Mouse (Mus musculus): Measurements from ENCODE around the gene Ssbp2. TPM values are rescaled to one million over a fixed set of nuclear protein-coding genes. Genes with fewer than 3 reads are reported as not detected.

Gene Ssbp2
- polyA plus RNA-seq, 1 experiment from 2014 or later: 191 TPM

DNA sequence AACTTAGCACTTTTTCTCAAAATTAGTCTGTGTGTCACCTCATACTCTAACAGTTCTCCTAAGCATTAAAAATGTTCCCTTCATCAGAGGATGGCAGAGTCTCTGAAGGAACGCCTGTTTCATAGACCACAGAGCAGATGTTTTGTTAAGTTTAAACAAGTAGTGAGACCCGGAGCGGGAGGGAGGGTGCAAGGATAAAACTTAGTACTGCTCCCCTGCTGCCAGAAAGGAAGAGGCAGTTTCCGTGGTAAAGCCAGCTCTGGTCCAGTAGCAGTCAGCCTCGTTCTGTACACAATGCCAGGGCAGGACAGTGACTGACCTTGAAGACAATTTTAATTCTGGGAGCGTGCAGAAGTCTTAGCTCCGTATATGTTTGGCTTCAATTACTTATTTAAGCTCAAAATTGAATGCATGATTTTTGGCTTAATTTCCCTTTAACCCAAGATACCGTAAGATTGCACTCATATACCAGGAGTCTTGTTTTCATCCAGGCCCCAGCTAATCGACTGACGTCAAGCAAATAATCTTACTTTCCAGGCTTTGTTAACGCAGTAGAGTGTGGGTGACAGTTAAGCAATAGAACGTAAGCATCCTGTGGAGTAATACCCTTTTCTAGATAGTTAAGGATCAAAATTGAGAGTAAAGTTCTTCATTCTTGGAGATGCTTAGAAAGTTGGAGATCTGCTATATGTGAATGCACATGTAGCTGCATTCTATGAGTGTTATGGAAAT, 42.7 kb downstream of the Ssbp2 start:
- Histone ChIP-seq H3K27me3 (no peaks in the 10 kb centered on the region), H3K27ac (no peak overlapping the region), H3K4me1 (peaks cover 4% of the 10 kb centered on the region; the same call in 1 of the 2 replicates), H3K9ac (no peak overlapping the region), H3K4me2 (no peak overlapping the region), H3K36me3 (replicated peaks) (peaks cover 7% of the 10 kb centered on the region), H3K4me3 (replicated peaks) (no peak overlapping the region), H3K9me3 (0 out of 2 replicates have a peak, but pooled peaks cover 5% of the 10 kb centered on the region)
- WGBS: 82% methylated on average over 12 of the region's 12 CpGs
- no peak for ATAC-seq (ENCODE audit: low FRiP score)

DNA sequence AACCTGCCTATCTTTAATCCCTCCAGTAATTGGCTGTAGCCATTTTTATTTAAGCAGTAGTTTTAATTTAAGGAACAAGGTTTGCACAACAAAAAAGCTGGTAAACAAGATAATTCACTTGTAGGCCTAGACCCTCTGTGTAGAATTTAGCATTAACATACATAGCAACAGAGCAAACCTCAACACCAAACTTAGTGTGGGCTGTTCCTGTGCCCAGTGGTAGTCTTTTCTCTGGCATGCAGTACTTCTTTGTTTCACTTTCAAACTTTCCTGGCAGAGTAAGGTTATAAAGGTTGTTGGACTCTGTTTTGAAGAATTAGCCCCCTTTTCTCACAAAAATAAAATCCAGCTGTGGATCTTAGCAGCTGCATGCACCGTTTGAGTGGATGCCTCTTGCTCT, 48.9 kb downstream of the Ssbp2 start:
- H3K4me3 ChIP-seq (replicated peaks): no peak overlapping the region
- no peaks in the 10 kb centered on the region for H3K27me3 ChIP-seq
- no peak overlapping the region for H3K4me2 ChIP-seq
- H3K27ac ChIP-seq: no peak overlapping the region
- no peak overlapping the region for H3K9ac ChIP-seq
- WGBS: 89% methylated on average over 1 of the region's 1 CpGs
- ATAC-seq (ENCODE audit: low FRiP score): no peak
- no peaks in the 10 kb centered on the region for H3K9me3 ChIP-seq
- H3K4me1 ChIP-seq: no peaks in the 10 kb centered on the region
- H3K36me3 ChIP-seq (replicated peaks): no peaks in the 10 kb centered on the region

DNA sequence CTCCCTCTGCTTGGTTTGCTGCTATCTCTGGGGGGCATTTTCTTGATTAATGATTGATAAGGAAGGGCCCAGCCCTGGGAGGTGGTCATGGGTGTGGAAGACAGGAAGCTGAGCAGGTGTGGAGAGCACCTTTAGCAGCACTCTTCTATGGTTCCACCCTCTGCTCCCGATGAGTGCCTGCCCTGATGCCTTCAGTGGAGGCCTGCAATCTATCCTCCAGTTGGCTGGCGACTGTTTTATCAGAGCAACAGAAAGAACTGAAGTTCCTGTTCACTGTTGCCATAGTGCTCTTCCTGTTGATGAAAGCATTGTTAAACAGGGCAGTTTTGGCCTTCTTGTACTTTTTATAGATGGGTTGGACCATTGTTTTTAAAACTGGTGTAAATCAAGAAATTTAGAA, 49.4 kb downstream of the Ssbp2 start:
- WGBS: 98% methylated on average over 2 of the region's 2 CpGs

DNA sequence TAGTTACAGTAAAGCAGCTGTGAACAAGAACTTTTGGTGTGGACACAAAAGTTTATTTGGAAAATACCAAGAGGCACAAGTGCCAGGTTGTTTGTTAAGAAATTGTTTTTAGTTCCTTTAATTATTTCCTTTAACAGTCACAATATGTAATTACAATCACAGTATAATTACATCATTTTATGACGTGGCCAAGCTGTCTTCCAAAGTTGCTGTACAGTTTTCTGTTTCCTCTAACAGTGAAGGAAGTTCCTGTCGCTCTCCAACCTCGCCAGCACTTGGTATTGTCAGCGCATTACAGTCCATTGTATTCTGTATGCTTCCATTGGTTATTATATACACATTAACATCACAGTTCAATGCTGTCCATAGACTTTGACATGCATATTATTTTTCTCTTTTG, 54.9 kb downstream of the Ssbp2 start:
- no peaks in the 10 kb centered on the region for H3K36me3 ChIP-seq (replicated peaks)
- no peak overlapping the region for H3K9ac ChIP-seq
- no peak overlapping the region for H3K4me3 ChIP-seq (replicated peaks)
- H3K9me3 ChIP-seq: no peaks in the 10 kb centered on the region
- H3K4me2 ChIP-seq: no peak overlapping the region
- no peak for ATAC-seq (ENCODE audit: low FRiP score)
- no peaks in the 10 kb centered on the region for H3K27me3 ChIP-seq
- WGBS: 91% methylated on average over 4 of the region's 4 CpGs
- peaks cover 5% of the 10 kb centered on the region; the same call in 1 of the 2 replicates for H3K4me1 ChIP-seq
- H3K27ac ChIP-seq: no peak overlapping the region

More for the DNA sequence above, 49.4 kb downstream of the Ssbp2 start:
- H3K27ac ChIP-seq: no peak overlapping the region
- ATAC-seq (ENCODE audit: low FRiP score): no peak
- no peak overlapping the region for H3K4me3 ChIP-seq (replicated peaks)
- H3K9ac ChIP-seq: no peak overlapping the region
- no peaks in the 10 kb centered on the region for H3K9me3 ChIP-seq
- H3K4me2 ChIP-seq: no peak overlapping the region
- no peaks in the 10 kb centered on the region for H3K4me1 ChIP-seq
- no peaks in the 10 kb centered on the region for H3K36me3 ChIP-seq (replicated peaks)
- H3K27me3 ChIP-seq: no peaks in the 10 kb centered on the region

DNA sequence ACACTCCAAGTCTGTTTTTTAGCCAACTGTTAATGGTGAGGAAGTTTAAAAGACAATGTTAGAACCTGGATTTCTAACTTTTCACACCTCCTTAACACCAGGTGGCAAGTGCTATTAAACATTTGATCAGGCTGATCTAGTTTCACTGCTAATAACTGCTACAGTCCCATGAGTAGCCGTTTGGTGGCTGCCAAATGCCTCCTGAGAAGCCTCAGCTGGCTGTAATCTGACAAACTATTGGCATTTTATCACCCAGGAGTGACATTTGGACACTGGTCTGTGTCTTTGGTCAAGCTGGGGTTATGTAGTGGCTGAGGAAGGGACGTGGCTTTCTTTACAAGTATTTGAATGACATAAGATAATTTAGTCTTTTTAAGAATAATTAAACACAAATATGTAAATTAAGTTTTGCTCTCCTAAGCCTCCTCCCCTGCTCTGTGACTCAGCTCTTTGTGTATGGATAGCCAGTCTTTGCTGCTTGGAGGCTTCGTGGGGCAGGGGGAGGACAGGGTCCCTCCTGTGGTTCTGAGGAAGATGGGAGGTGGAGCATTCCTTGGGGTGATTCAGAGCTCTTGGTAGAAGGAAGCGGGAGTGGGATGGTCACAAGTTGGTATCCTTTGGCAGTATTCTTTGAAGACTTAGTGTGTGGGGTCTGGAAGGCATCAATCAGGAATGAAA, 60.1 kb downstream of the Ssbp2 start:
- ATAC-seq (ENCODE audit: low FRiP score): no peak
- no peaks in the 10 kb centered on the region for H3K36me3 ChIP-seq (replicated peaks)
- 34% methylated on average over 4 of the region's 4 CpGs for WGBS

DNA sequence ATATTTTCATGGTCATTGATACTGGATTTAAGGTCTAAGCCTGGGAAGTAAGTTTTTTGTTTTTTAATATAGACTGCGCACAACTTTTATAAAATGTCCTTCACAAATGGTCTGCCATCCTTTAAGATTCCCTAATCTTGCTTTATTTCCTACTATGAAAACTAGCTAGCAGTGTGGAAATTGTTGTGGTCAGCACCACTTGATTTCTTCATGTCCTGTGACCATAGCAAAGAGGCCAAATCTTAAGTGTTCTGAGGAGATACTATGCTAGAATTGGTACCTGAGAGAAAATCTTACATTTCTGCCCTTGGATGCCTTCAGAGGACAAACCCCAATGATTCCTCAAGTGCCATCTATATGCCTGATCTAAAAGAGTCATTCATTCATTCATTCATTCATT, 60.9 kb downstream of the Ssbp2 start:
- Histone ChIP-seq H3K4me3 (replicated peaks) (no peak overlapping the region), H3K4me1 (peaks cover 18% of the 10 kb centered on the region), H3K27me3 (no peaks in the 10 kb centered on the region), H3K9ac (no peak overlapping the region), H3K36me3 (replicated peaks) (no peaks in the 10 kb centered on the region), H3K9me3 (no peaks in the 10 kb centered on the region), H3K27ac (no peak overlapping the region), H3K4me2 (no peak overlapping the region)
- 98% methylated on average over 1 of the region's 1 CpGs for WGBS
- no peak for ATAC-seq (ENCODE audit: low FRiP score)

More for the DNA sequence above, 60.1 kb downstream of the Ssbp2 start:
- H3K9me3 ChIP-seq: no peaks in the 10 kb centered on the region
- H3K9ac ChIP-seq: no peak overlapping the region
- H3K27ac ChIP-seq: no peak overlapping the region
- H3K4me2 ChIP-seq: no peak overlapping the region
- no peaks in the 10 kb centered on the region for H3K27me3 ChIP-seq
- H3K4me3 ChIP-seq (replicated peaks): no peak overlapping the region
- peaks cover 18% of the 10 kb centered on the region for H3K4me1 ChIP-seq

DNA sequence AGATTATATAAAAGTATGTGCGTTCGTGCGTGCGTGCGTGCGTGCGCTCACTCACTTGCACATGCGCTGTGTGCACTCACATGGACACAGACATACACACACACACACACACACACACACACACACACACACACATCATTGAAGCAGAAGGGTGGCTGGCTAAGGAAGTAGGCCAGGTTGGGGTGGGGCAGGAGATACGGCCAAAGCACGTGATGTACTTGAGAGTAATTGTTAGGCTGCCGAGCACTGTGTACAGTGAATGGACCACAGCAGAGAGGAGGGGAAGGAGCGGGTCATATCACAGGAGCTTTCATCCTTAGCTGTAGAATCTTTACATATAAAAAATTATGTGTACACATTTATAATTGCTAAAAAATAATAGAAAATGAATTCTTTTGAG, 66.0 kb downstream of the Ssbp2 start:
- no peak for ATAC-seq (ENCODE audit: low FRiP score)
- Histone ChIP-seq H3K4me1 (0 out of 2 replicates have a peak, but pooled peaks cover 6% of the 10 kb centered on the region), H3K9me3 (no peaks in the 10 kb centered on the region), H3K27me3 (no peaks in the 10 kb centered on the region), H3K4me3 (replicated peaks) (no peak overlapping the region), H3K27ac (no peak overlapping the region), H3K4me2 (no peak overlapping the region), H3K9ac (no peak overlapping the region), H3K36me3 (replicated peaks) (no peaks in the 10 kb centered on the region; the same call in none of the 2 replicates)
- WGBS: 92% methylated on average over 12 of the region's 12 CpGs

DNA sequence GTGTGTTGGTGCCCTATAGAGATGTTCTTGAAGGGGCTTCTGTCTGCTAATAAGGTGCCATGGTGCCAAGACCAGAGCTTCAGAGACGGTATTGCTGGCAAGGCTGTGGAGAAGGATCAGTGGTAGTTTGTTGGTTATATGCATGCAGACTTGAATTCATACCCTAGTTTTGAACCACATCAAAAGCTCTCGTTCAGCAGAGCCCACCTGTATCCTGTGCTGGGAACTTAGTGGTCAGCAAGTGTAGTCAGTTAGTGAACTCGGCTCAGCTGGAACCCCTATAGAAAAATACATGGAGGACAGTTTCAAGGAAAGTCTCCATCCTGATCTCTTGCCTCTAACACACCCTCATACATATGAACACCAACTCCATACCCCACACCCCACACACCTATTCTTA, 69.7 kb downstream of the Ssbp2 start:
- WGBS: 88% methylated on average over 3 of the region's 3 CpGs
- H3K27me3 ChIP-seq: no peaks in the 10 kb centered on the region
- no peak for ATAC-seq (ENCODE audit: low FRiP score)
- H3K9ac ChIP-seq: no peak overlapping the region
- H3K27ac ChIP-seq: no peak overlapping the region
- no peak overlapping the region for H3K4me3 ChIP-seq (replicated peaks)
- H3K9me3 ChIP-seq: no peaks in the 10 kb centered on the region; the same call in 1 of the 2 replicates
- H3K4me1 ChIP-seq: no peaks in the 10 kb centered on the region
- no peak overlapping the region for H3K4me2 ChIP-seq
- peaks cover 18% of the 10 kb centered on the region for H3K36me3 ChIP-seq (replicated peaks)

DNA sequence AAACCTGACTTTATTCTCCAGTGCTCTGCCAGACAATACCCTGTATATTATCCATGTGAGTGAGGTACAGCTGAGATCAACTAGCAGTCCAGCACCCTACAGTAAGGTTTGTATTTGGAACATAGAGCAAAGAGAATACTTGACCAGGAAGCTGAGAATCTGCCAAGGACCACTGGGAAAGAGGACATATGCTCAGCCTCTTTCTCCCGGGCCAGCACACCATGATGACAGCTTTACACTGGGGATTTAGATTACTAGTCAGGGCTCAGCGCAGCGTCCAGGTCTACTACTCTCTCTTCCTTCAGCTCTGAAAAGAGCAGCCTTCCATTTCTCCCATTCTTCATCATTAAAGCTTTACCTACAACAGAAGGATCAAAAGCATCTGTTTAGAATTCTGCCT, 76.6 kb downstream of the Ssbp2 start:
- Histone ChIP-seq H3K27ac (no peak overlapping the region), H3K9ac (no peak overlapping the region), H3K4me3 (replicated peaks) (no peak overlapping the region), H3K4me1 (no peaks in the 10 kb centered on the region), H3K27me3 (no peaks in the 10 kb centered on the region), H3K9me3 (no peaks in the 10 kb centered on the region; the same call in 1 of the 2 replicates), H3K4me2 (no peak overlapping the region), H3K36me3 (replicated peaks) (peaks cover 37% of the 10 kb centered on the region)
- ATAC-seq (ENCODE audit: low FRiP score): no peak
- 92% methylated on average over 3 of the region's 3 CpGs for WGBS

DNA sequence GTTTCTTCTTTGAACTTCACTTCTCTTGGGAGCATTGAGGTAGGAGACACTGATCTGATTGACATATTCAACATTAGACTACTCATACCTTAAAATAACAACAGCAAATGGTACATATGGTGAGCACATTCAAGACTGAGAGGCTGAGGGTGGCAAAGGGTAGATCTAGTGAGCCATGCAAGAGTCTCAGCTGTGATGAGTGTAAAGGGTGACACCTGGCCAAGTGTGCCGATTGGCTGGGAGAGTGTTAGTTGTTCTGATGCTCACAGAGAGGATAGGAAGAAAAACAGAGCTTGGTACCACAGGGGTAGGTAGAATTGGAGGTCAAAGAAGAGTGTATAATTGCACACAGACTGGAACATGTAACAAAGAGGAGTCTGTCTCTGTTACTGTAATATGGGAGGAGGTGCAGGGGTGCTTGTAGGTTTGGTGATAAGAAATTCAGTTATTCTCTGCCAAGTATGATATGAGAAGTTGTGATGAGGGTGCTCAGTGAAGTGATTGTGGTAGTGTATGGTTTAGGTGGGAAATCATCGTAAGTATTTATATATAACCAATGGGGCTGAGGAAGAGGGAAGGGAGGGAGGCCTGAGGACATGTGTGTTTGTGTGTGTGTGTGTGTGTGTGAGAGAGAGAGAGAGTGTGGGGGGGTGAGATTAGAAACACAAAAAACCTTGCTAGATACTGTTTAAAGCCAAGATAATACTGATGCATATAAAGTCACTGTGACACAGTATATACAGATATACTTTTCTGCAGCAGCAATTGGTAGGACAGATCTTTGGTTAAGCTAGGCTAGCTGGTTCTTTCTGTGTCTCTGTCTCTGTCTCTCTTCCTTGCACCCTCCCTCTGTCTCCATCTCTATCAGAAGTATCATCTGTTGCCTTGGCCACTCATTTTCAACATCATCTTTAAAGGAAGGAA, 80.3 kb downstream of the Ssbp2 start:
- 95% methylated on average over 2 of the region's 2 CpGs for WGBS
- Histone ChIP-seq H3K9me3 (no peaks in the 10 kb centered on the region), H3K27ac (no peak overlapping the region), H3K9ac (no peak overlapping the region), H3K4me2 (no peak overlapping the region), H3K36me3 (replicated peaks) (peaks cover 25% of the 10 kb centered on the region), H3K4me1 (no peaks in the 10 kb centered on the region), H3K27me3 (no peaks in the 10 kb centered on the region), H3K4me3 (replicated peaks) (no peak overlapping the region)
- no peak for ATAC-seq (ENCODE audit: low FRiP score)

DNA sequence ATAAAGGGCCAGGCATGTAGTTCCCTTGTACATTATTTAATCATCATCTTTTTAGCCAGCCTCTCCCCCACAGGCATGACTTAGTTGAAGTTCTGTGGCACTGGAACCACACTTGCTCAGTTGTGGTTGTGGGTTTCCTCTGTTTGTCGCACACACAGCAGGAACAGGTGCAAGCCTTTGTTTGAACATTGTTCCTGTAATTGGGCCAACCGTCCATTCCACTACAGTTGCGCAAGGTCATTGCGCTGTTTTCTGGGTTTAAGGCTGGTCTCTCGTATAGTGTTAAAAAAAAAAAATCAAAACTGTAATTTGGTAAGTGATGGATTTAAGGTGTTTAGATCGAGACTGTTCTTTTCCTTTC, 81.0 kb downstream of the Ssbp2 start:
- WGBS: 89% methylated on average over 6 of the region's 6 CpGs
- no peak overlapping the region for H3K27ac ChIP-seq

DNA sequence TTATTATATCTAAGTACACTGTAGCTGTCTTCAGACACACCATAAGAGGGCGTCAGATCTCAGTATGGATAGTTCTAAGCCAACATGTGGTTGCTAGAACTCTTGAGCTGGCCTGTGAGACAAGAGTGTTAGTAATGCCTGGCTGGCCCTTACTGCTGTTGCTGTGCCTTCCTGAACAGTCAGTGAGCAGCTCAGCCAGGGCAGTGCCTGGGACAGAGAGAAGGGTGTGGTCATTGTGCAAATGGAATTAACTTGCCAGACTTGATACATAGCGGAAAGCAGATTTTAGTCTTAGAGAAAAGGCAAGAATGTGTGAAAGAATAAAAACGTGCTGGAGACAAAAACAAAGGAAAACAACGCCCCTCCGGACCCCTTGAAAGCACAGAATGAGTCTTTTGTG, 83.5 kb downstream of the Ssbp2 start:
- no peak overlapping the region for H3K4me3 ChIP-seq (replicated peaks)
- no peaks in the 10 kb centered on the region for H3K27me3 ChIP-seq
- no peak overlapping the region for H3K27ac ChIP-seq
- 52% methylated on average over 5 of the region's 5 CpGs for whole genome bisulfite sequencing
- no peaks in the 10 kb centered on the region for H3K9me3 ChIP-seq
- ATAC-seq (ENCODE audit: low FRiP score): no peak
- no peak overlapping the region for H3K4me2 ChIP-seq
- H3K36me3 ChIP-seq (replicated peaks): peaks cover 22% of the 10 kb centered on the region
- no peak overlapping the region for H3K9ac ChIP-seq
- no peaks in the 10 kb centered on the region for H3K4me1 ChIP-seq

More for the DNA sequence above, 81.0 kb downstream of the Ssbp2 start:
- no peak for ATAC-seq (ENCODE audit: low FRiP score)
- Histone ChIP-seq H3K27me3 (no peaks in the 10 kb centered on the region), H3K9ac (no peak overlapping the region), H3K4me2 (no peak overlapping the region), H3K4me3 (replicated peaks) (no peak overlapping the region), H3K4me1 (no peaks in the 10 kb centered on the region), H3K9me3 (no peaks in the 10 kb centered on the region), H3K36me3 (replicated peaks) (peaks cover 25% of the 10 kb centered on the region)

Measured in forebrain, embryonic 12.5 days (tissue).